Mouse (Mus musculus): ENCODE data around the gene Adat3. TPM values are rescaled to one million over a fixed set of nuclear protein-coding genes. Genes with fewer than 3 reads are reported as not detected.
"Not testable (repeated sequence)": the region's sequence is repeated elsewhere in the genome, so short reads cannot be mapped to it uniquely, and the experiment has no call there.

Gene Adat3
- polyA plus RNA-seq, 1 experiment from 2014 or later, result 11.9 TPM

GRCm38 (mm10) chr10:80620796-80621689 is 18.4 kb downstream of the Adat3 start:
- Histone ChIP-seq H3K27ac (peak overlapping the region; percentile 96), H3K36me3 (replicated peaks) (peaks cover 19% of the 10 kb centered on the region), H3K27me3 (ENCODE audit: poor library complexity, severe bottlenecking) (no peaks in the 10 kb centered on the region), H3K4me1 (peaks cover 53% of the 10 kb centered on the region), H3K9me3 (no peaks in the 10 kb centered on the region), H3K4me3 (peak overlapping the region; percentile 84)
- no peak for DNase-seq (ENCODE audit: extremely low spot score, low spot score)
- WGBS, result 57% methylated on average over 16 of the region's 16 CpGs

GRCm38 (mm10) chr10:80621690-80621939 is 18.9 kb downstream of the Adat3 start:
- DNase-seq (ENCODE audit: extremely low spot score, low spot score), result no peak
- 7% methylated on average over 9 of the region's 9 CpGs for WGBS
- Histone ChIP-seq H3K4me3 (peak overlapping the region; percentile 84), H3K4me1 (peaks cover 53% of the 10 kb centered on the region), H3K36me3 (replicated peaks) (peaks cover 16% of the 10 kb centered on the region), H3K27me3 (ENCODE audit: poor library complexity, severe bottlenecking) (no peaks in the 10 kb centered on the region), H3K9me3 (no peaks in the 10 kb centered on the region), H3K27ac (peak overlapping the region; percentile 96)

- peaks cover 53% of the 10 kb centered on the region for H3K4me1 ChIP-seq
- no peaks in the 10 kb centered on the region for H3K9me3 ChIP-seq
These were observed 19.4 kb downstream of the Adat3 start for GRCm38 (mm10) chr10:80621940-80622660.

GRCm38 (mm10) chr10:80622661-80623456 is 20.2 kb downstream of the Adat3 start, which contains the start of gene Csnk1g2:
Csnk1g2 (plus strand) TSS chr10:80622838.
- Histone ChIP-seq H3K27me3 (ENCODE audit: poor library complexity, severe bottlenecking) (no peaks in the 10 kb centered on the region), H3K4me1 (peaks cover 59% of the 10 kb centered on the region), H3K27ac (peak within 1 kb of the TSS; percentile 96), H3K4me3 (peak within 1 kb of the TSS; percentile 84), H3K9me3 (no peaks in the 10 kb centered on the region), H3K36me3 (replicated peaks) (peaks cover 22% of the 10 kb centered on the region)
- WGBS, result under 1% methylated on average over 75 of the region's 85 CpGs
- DNase-seq (ENCODE audit: extremely low spot score, low spot score), result peak; percentile 38

More at GRCm38 (mm10) chr10:80621940-80622660, 19.4 kb downstream of the Adat3 start:
- H3K36me3 ChIP-seq (replicated peaks), result peaks cover 16% of the 10 kb centered on the region
- DNase-seq (ENCODE audit: extremely low spot score, low spot score), result peak; percentile 99
- peak overlapping the region; percentile 84 for H3K4me3 ChIP-seq
- peak overlapping the region; percentile 96 for H3K27ac ChIP-seq
- WGBS, result under 1% methylated on average over 64 of the region's 64 CpGs
- H3K27me3 ChIP-seq (ENCODE audit: poor library complexity, severe bottlenecking), result no peaks in the 10 kb centered on the region

- Histone ChIP-seq H3K4me3 (peak overlapping the region; percentile 84), H3K36me3 (replicated peaks) (peaks cover 27% of the 10 kb centered on the region), H3K4me1 (peaks cover 58% of the 10 kb centered on the region), H3K27ac (peak overlapping the region; percentile 96), H3K27me3 (ENCODE audit: poor library complexity, severe bottlenecking) (no peaks in the 10 kb centered on the region), H3K9me3 (no peaks in the 10 kb centered on the region)
- peak; percentile 67 for DNase-seq (ENCODE audit: extremely low spot score, low spot score)
- 16% methylated on average over 15 of the region's 15 CpGs for whole genome bisulfite sequencing
These were observed 20.9 kb downstream of the Adat3 start for GRCm38 (mm10) chr10:80623457-80624191.

- Histone ChIP-seq H3K4me3 (peak overlapping the region; percentile 16; the same call in 1 of the 2 replicates), H3K36me3 (replicated peaks) (peaks cover 48% of the 10 kb centered on the region), H3K27ac (no peak overlapping the region), H3K27me3 (ENCODE audit: poor library complexity, severe bottlenecking) (no peaks in the 10 kb centered on the region), H3K4me1 (peaks cover 48% of the 10 kb centered on the region), H3K9me3 (no peaks in the 10 kb centered on the region)
- 98% methylated on average over 4 of the region's 4 CpGs for WGBS
- DNase-seq (ENCODE audit: extremely low spot score, low spot score), result no peak
These were observed 23.1 kb downstream of the Adat3 start for GRCm38 (mm10) chr10:80625764-80626163.

- no peak for DNase-seq (ENCODE audit: extremely low spot score, low spot score)
- 69% methylated on average over 2 of the region's 2 CpGs for WGBS
- H3K27ac ChIP-seq, result no peak overlapping the region; the same call in 1 of the 2 replicates
- no peaks in the 10 kb centered on the region for H3K9me3 ChIP-seq
- H3K27me3 ChIP-seq (ENCODE audit: poor library complexity, severe bottlenecking), result no peaks in the 10 kb centered on the region
- H3K4me3 ChIP-seq, result no peak overlapping the region; the same call in 1 of the 2 replicates
- peaks cover 67% of the 10 kb centered on the region for H3K36me3 ChIP-seq (replicated peaks)
- H3K4me1 ChIP-seq, result peaks cover 39% of the 10 kb centered on the region
These were observed 25.0 kb downstream of the Adat3 start for GRCm38 (mm10) chr10:80627685-80628084.

- Histone ChIP-seq H3K9me3 (no peaks in the 10 kb centered on the region), H3K4me3 (peak overlapping the region; percentile 6; the same call in 1 of the 2 replicates), H3K27ac (no peak overlapping the region), H3K4me1 (peaks cover 29% of the 10 kb centered on the region), H3K36me3 (replicated peaks) (peaks cover 76% of the 10 kb centered on the region), H3K27me3 (ENCODE audit: poor library complexity, severe bottlenecking) (no peaks in the 10 kb centered on the region)
- DNase-seq (ENCODE audit: extremely low spot score, low spot score), result no peak
- WGBS, result 94% methylated on average over 9 of the region's 9 CpGs
These were observed 26.2 kb downstream of the Adat3 start for GRCm38 (mm10) chr10:80628925-80629324.

GRCm38 (mm10) chr10:80635345-80635744 is 32.7 kb downstream of the Adat3 start:
- no peaks in the 10 kb centered on the region for H3K9me3 ChIP-seq
- peaks cover 97% of the 10 kb centered on the region for H3K36me3 ChIP-seq (replicated peaks)
- DNase-seq (ENCODE audit: extremely low spot score, low spot score), result no peak
- H3K4me1 ChIP-seq, result no peaks in the 10 kb centered on the region
- H3K27ac ChIP-seq, result no peak overlapping the region
- no peaks in the 10 kb centered on the region for H3K27me3 ChIP-seq (ENCODE audit: poor library complexity, severe bottlenecking)
- 92% methylated on average over 6 of the region's 6 CpGs for WGBS
- no peak overlapping the region for H3K4me3 ChIP-seq

GRCm38 (mm10) chr10:80646936-80647335 is 44.3 kb downstream of the Adat3 start:
- WGBS, result 93% methylated on average over 10 of the region's 10 CpGs
- Histone ChIP-seq H3K27ac (no peak overlapping the region), H3K27me3 (ENCODE audit: poor library complexity, severe bottlenecking) (no peaks in the 10 kb centered on the region), H3K36me3 (replicated peaks) (peaks cover 91% of the 10 kb centered on the region), H3K4me3 (no peak overlapping the region), H3K9me3 (no peaks in the 10 kb centered on the region), H3K4me1 (peaks cover 7% of the 10 kb centered on the region)
- no peak for DNase-seq (ENCODE audit: extremely low spot score, low spot score)

- not testable (repeated sequence) for H3K9me3 ChIP-seq; H3K27me3 ChIP-seq (ENCODE audit: poor library complexity, severe bottlenecking); H3K27ac ChIP-seq; H3K4me3 ChIP-seq; DNase-seq (ENCODE audit: extremely low spot score, low spot score)
- Histone ChIP-seq H3K36me3 (replicated peaks) (peaks cover 73% of the 10 kb centered on the region), H3K4me1 (peaks cover 17% of the 10 kb centered on the region)
- 90% methylated on average over 6 of the region's 6 CpGs for WGBS
These were observed 47.2 kb downstream of the Adat3 start for GRCm38 (mm10) chr10:80649910-80650309.

GRCm38 (mm10) chr10:80650392-80650791 is 47.7 kb downstream of the Adat3 start:
- Histone ChIP-seq H3K4me1 (peaks cover 22% of the 10 kb centered on the region), H3K27ac (no peak overlapping the region), H3K4me3 (no peak overlapping the region), H3K36me3 (replicated peaks) (peaks cover 68% of the 10 kb centered on the region), H3K27me3 (ENCODE audit: poor library complexity, severe bottlenecking) (no peaks in the 10 kb centered on the region), H3K9me3 (no peaks in the 10 kb centered on the region)
- DNase-seq (ENCODE audit: extremely low spot score, low spot score), result no peak
- WGBS, result 92% methylated on average over 10 of the region's 10 CpGs
